ENCODE assay signal across 10 mouse cellular contexts in the genomic region with DNA sequence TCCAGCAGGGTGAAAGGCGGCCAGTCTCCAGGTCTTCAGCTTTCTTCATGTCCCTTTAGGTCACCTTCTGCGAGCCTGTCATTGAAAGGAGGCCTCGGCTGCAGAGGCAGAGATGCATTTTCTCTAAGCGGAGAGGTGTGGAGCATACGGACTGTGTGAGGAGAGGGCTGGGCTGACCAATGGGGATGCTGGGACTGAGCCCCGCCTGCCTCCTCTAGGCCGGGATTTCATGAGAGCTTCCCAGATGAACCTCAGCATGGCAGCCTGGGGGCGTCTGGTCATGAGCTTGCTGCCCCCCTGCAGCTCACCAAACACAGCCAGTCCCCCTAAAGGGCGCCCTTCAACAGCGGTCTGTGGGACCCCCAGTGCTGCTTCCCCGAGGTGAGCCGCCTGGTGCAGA. TPM values are rescaled to one million over a fixed set of nuclear protein-coding genes. Genes with fewer than 3 reads are reported as not detected.
DNase-seq lines count a peak whose midpoint lies in the region; ATAC-seq lines count a peak whose summit lies in the region.
"Had no signal": no experiment of that assay in that cellular context is flagged by ENCODE, and none has a peak within 500 bp of the region (broad histone marks: within the 10 kb centered on the region; RNA-seq: fewer than 3 reads in every experiment).

No protein-coding gene starts in this region.

- H3K4me3 ChIP-seq in lung, embryonic 16.5 days (ENCODE audit: low read length) = peak overlapping the region; percentile 21
- peak overlapping the region; percentile 42 for H3K4me3 ChIP-seq in hindbrain, embryonic 10.5 days
- no peak overlapping the region for H3K4me3 ChIP-seq in liver, embryonic 15.5 days (replicated peaks)
- H3K4me3 ChIP-seq in stomach, embryonic 16.5 days (replicated peaks; ENCODE audit: low read length) = peak overlapping the region; percentile 29
- H3K4me3 ChIP-seq: megakaryocyte, embryonic 14.5 days had no signal

- no peak overlapping the region; the same call in 1 of the 2 replicates for H3K9ac ChIP-seq in lung, embryonic 16.5 days (ENCODE audit: low read length)
- H3K9ac ChIP-seq in liver, embryonic 15.5 days = no peak overlapping the region
- peak overlapping the region; percentile 51; the same call in 1 of the 2 replicates for H3K9ac ChIP-seq in stomach, embryonic 16.5 days (ENCODE audit: low read length)

- H3K36me3 ChIP-seq in lung, embryonic 16.5 days (ENCODE audit: control insufficient read depth, insufficient read depth, low read length) = no peaks in the 10 kb centered on the region; the same call in 1 of the 2 replicates
- peaks cover 26% of the 10 kb centered on the region for H3K36me3 ChIP-seq in hindbrain, embryonic 10.5 days
- H3K36me3 ChIP-seq in liver, embryonic 15.5 days (replicated peaks) = no peaks in the 10 kb centered on the region
- no peaks in the 10 kb centered on the region for H3K36me3 ChIP-seq in stomach, embryonic 16.5 days (ENCODE audit: control insufficient read depth, insufficient read depth, low read length)

- WGBS in lung, embryonic 16.5 days = 24% methylated on average over 12 of the region's 12 CpGs
- 8% methylated on average over 12 of the region's 12 CpGs for WGBS in hindbrain, embryonic 10.5 days
- WGBS in liver, embryonic 15.5 days (ENCODE audit: insufficient replicate concordance) = 54% methylated on average over 12 of the region's 12 CpGs
- WGBS in stomach, embryonic 16.5 days = 15% methylated on average over 12 of the region's 12 CpGs

- peak overlapping the region; percentile 46 for H3K4me2 ChIP-seq in lung, embryonic 16.5 days (ENCODE audit: low read depth, low read length)
- peak overlapping the region; percentile 30 for H3K4me2 ChIP-seq in liver, embryonic 15.5 days
- peak overlapping the region; percentile 42 for H3K4me2 ChIP-seq in stomach, embryonic 16.5 days (ENCODE audit: low read depth, low read length)

- no peak for DNase-seq in lung, postnatal 36 days
- DNase-seq in hindbrain, embryonic 10.5 days (ENCODE audit: low spot score) = peak; percentile 45
- DNase-seq in left cerebral cortex, postnatal 14 days (ENCODE audit: low spot score in 2 of 2) = no peak
- no peak for DNase-seq in frontal cortex, postnatal 36 days (ENCODE audit: low spot score in 2 of 2)
- DNase-seq in cerebellum, postnatal 25 days = no peak
- DNase-seq: cerebellum, adult 2 months had no signal

- H3K27ac ChIP-seq in lung, embryonic 16.5 days (ENCODE audit: low read length) = no peak overlapping the region
- H3K27ac ChIP-seq in hindbrain, embryonic 10.5 days = peak overlapping the region; percentile 30
- H3K27ac ChIP-seq in liver, embryonic 15.5 days (replicated peaks) = no peak overlapping the region
- no peak overlapping the region for H3K27ac ChIP-seq in stomach, embryonic 16.5 days (ENCODE audit: low read length)

- H3K4me1 ChIP-seq in lung, embryonic 16.5 days (replicated peaks; ENCODE audit: control insufficient read depth, insufficient read depth, low read length) = no peaks in the 10 kb centered on the region
- peaks cover 22% of the 10 kb centered on the region for H3K4me1 ChIP-seq in hindbrain, embryonic 10.5 days (replicated peaks)
- H3K4me1 ChIP-seq in liver, embryonic 15.5 days (replicated peaks) = peaks cover 5% of the 10 kb centered on the region
- no peaks in the 10 kb centered on the region for H3K4me1 ChIP-seq in stomach, embryonic 16.5 days (ENCODE audit: control insufficient read depth, insufficient read depth, low read length)

- no peaks in the 10 kb centered on the region for H3K9me3 ChIP-seq in lung, embryonic 16.5 days (ENCODE audit: control insufficient read depth, low read length)
- no peaks in the 10 kb centered on the region for H3K9me3 ChIP-seq in hindbrain, embryonic 10.5 days
- no peaks in the 10 kb centered on the region for H3K9me3 ChIP-seq in liver, embryonic 15.5 days (replicated peaks)
- H3K9me3 ChIP-seq in stomach, embryonic 16.5 days (replicated peaks; ENCODE audit: control insufficient read depth, low read length) = no peaks in the 10 kb centered on the region
- H3K9me3 ChIP-seq: megakaryocyte, embryonic 14.5 days had no signal

- intact Hi-C loops in left cerebral cortex, postnatal 14 days (cut with DNase I) = no loop called here

- no peaks in the 10 kb centered on the region for H3K27me3 ChIP-seq in lung, embryonic 16.5 days (ENCODE audit: control insufficient read depth, insufficient read depth, low read depth, low read length)
- H3K27me3 ChIP-seq in hindbrain, embryonic 10.5 days (ENCODE audit: insufficient read depth, poor library complexity, severe bottlenecking) = no peaks in the 10 kb centered on the region
- H3K27me3 ChIP-seq in liver, embryonic 15.5 days = no peaks in the 10 kb centered on the region
- no peaks in the 10 kb centered on the region for H3K27me3 ChIP-seq in stomach, embryonic 16.5 days (ENCODE audit: control insufficient read depth, insufficient read depth, low read length)
- H3K27me3 ChIP-seq: megakaryocyte, embryonic 14.5 days had no signal

- peak; percentile 67 for ATAC-seq in lung, embryonic 16.5 days (ENCODE audit: low read depth)
- no peak for ATAC-seq in liver, embryonic 15.5 days (ENCODE audit: insufficient read depth)
- ATAC-seq in stomach, embryonic 16.5 days (ENCODE audit: insufficient read depth, low FRiP score) = peak; percentile 55; the same call in 1 of the 2 replicates

RNA-seq across cellular contexts. Expression of a gene that starts 7.1 kb away (rescaled TPM):
- polyA plus RNA-seq in lung, embryonic 16.5 days (2015; fragmentation: Nextera tagmentation; extraction: Ambion mirVana) = 14.2 and 16.7 TPM in 2 replicates
- 9.7 TPM in 2 replicates for polyA plus RNA-seq in hindbrain, embryonic 10.5 days (2016; fragmentation: Nextera tagmentation; extraction: Ambion mirVana)
- polyA plus RNA-seq in liver, embryonic 15.5 days (2015; fragmentation: Nextera tagmentation; extraction: Ambion mirVana) = 2.3 and 2.5 TPM in 2 replicates
- polyA plus RNA-seq in stomach, embryonic 16.5 days (2015; fragmentation: Nextera tagmentation; extraction: Ambion mirVana) = 8.9 and 9.6 TPM in 2 replicates
- 1 to 10 TPM; 1.8 to 2.2 TPM for total RNA-seq in left cerebral cortex, postnatal 14 days (2021)

RNA-seq across cellular contexts. Expression of a gene that starts 8.8 kb away (rescaled TPM):
- 32.0 and 33.5 TPM in 2 replicates for polyA plus RNA-seq in lung, embryonic 16.5 days (2015; fragmentation: Nextera tagmentation; extraction: Ambion mirVana)
- polyA plus RNA-seq in hindbrain, embryonic 10.5 days (2016; fragmentation: Nextera tagmentation; extraction: Ambion mirVana) = 37.6 and 41.5 TPM in 2 replicates
- polyA plus RNA-seq in liver, embryonic 15.5 days (2015; fragmentation: Nextera tagmentation; extraction: Ambion mirVana) = 19.3 and 20.6 TPM in 2 replicates
- 37.4 and 41.4 TPM in 2 replicates for polyA plus RNA-seq in stomach, embryonic 16.5 days (2015; fragmentation: Nextera tagmentation; extraction: Ambion mirVana)
- total RNA-seq in left cerebral cortex, postnatal 14 days (2021) = 10 to 100 TPM; 13.0 to 14.1 TPM

RNA-seq across cellular contexts. Expression of a gene that starts 27.5 kb away (rescaled TPM):
- 350 and 369 TPM in 2 replicates for polyA plus RNA-seq in lung, embryonic 16.5 days (2015; fragmentation: Nextera tagmentation; extraction: Ambion mirVana)
- polyA plus RNA-seq in hindbrain, embryonic 10.5 days (2016; fragmentation: Nextera tagmentation; extraction: Ambion mirVana) = 607 and 799 TPM in 2 replicates
- 138 and 147 TPM in 2 replicates for polyA plus RNA-seq in liver, embryonic 15.5 days (2015; fragmentation: Nextera tagmentation; extraction: Ambion mirVana)
- 324 and 336 TPM in 2 replicates for polyA plus RNA-seq in stomach, embryonic 16.5 days (2015; fragmentation: Nextera tagmentation; extraction: Ambion mirVana)
- 100 to 1,000 TPM; 171 to 193 TPM for total RNA-seq in left cerebral cortex, postnatal 14 days (2021)

RNA-seq across cellular contexts. Expression of a gene that starts 36.0 kb away (rescaled TPM):
- polyA plus RNA-seq in lung, embryonic 16.5 days (2015; fragmentation: Nextera tagmentation; extraction: Ambion mirVana) = 29.4 and 32.9 TPM in 2 replicates
- polyA plus RNA-seq in hindbrain, embryonic 10.5 days (2016; fragmentation: Nextera tagmentation; extraction: Ambion mirVana) = 27.3 and 36.7 TPM in 2 replicates
- 6.2 and 7.1 TPM in 2 replicates for polyA plus RNA-seq in liver, embryonic 15.5 days (2015; fragmentation: Nextera tagmentation; extraction: Ambion mirVana)
- 23.2 and 26.1 TPM in 2 replicates for polyA plus RNA-seq in stomach, embryonic 16.5 days (2015; fragmentation: Nextera tagmentation; extraction: Ambion mirVana)
- 10 to 100 TPM; 42.6 to 47.8 TPM for total RNA-seq in left cerebral cortex, postnatal 14 days (2021)

RNA-seq across cellular contexts. Expression of a gene that starts 39.8 kb away (rescaled TPM):
- 6.1 and 7.8 TPM in 2 replicates for polyA plus RNA-seq in lung, embryonic 16.5 days (2015; fragmentation: Nextera tagmentation; extraction: Ambion mirVana)
- 6.5 and 8.7 TPM in 2 replicates for polyA plus RNA-seq in hindbrain, embryonic 10.5 days (2016; fragmentation: Nextera tagmentation; extraction: Ambion mirVana)
- 2.4 and 2.5 TPM in 2 replicates for polyA plus RNA-seq in liver, embryonic 15.5 days (2015; fragmentation: Nextera tagmentation; extraction: Ambion mirVana)
- 5.1 and 5.4 TPM in 2 replicates for polyA plus RNA-seq in stomach, embryonic 16.5 days (2015; fragmentation: Nextera tagmentation; extraction: Ambion mirVana)
- total RNA-seq in left cerebral cortex, postnatal 14 days (2021) = 100 to 1,000 TPM; 135 to 139 TPM
